Mouse (Mus musculus): ENCODE results near the gene Eya3.

DNA sequence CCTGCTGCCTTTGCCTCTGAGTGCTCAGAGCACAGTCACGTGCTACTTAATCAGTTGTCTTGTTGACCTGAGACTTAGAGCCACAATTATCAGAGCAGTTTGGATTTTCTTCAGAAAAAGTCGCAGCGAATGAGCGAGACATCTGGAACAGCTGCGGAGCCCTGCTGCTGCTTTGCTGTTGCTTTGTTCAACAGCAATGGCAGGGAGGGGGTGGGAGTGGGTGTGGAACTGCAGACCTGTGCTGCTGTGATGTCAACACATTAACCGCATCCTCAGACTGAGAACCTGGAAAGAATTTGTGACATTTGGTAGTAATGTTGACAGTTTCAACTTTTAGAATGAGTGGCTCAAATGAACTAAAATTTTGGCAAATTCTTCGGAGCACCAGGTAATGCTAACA lies 20.3 kb downstream of the Eya3 start:
- TF ChIP-seq CTCF (conservative IDR thresholded peaks at IDR 0.05; ENCODE audit: low read length) (no peak), POU5F1 (IDR thresholded peaks at IDR 0.05; ENCODE audit: borderline replicate concordance, low read length) (no peak), NANOG (IDR thresholded peaks at IDR 0.05; ENCODE audit: borderline replicate concordance, low read length) (no peak)
